Mouse (Mus musculus): ENCODE measurements at regions not wholly inside any gene's neighbourhood (a gene's known extent, or its start where the extent isn't known, plus 50 kb on each side); places are given as distances from the start of the nearest gene placed in this dataset.

- DNase-seq, result no peak
Observed at GRCm38 (mm10) chr1:83496888-83497287, 88.9 kb upstream of the Sphkap start.

GRCm38 (mm10) chr1:83496380-83496779 is 88.4 kb upstream of the Sphkap start:
- DNase-seq, result no peak

- no peak for DNase-seq
Observed at GRCm38 (mm10) chr1:83495022-83495421, 87.0 kb upstream of the Sphkap start.

- DNase-seq, result no peak
Observed at GRCm38 (mm10) chr1:83479111-83479510, 71.1 kb upstream of the Sphkap start.

Measured in kidney, postnatal 36 days (tissue).